Mouse (Mus musculus): ENCODE measurements around the gene Il20rb. TPM values are rescaled to one million over a fixed set of nuclear protein-coding genes. Genes with fewer than 3 reads are reported as not detected.

The Il20rb gene
- total RNA-seq (2021): 1 to 10 TPM; 1.1 to 1.2 TPM
- long read RNA-seq, experiment 1: 0 reads
- long read RNA-seq, experiment 2, partial matches to known transcripts: 0 of 1 reads
- long read RNA-seq, experiment 2, other reads (novel, unspliced or antisense): 1 of 1 reads

GRCm38 (mm10) chr9:100486431-100486830 is at the start of gene Il20rb:
TSS of gene Il20rb (minus strand) at chr9:100486788.
- DNase-seq: no peak

GRCm38 (mm10) chr9:100535618-100536262 is 49.2 kb upstream of the Il20rb start:
- no peak for DNase-seq

GRCm38 (mm10) chr9:100534686-100535085 is 48.1 kb upstream of the Il20rb start:
- no peak for DNase-seq

GRCm38 (mm10) chr9:100532847-100533505 is 46.4 kb upstream of the Il20rb start:
- DNase-seq: no peak

- no peak for DNase-seq
These were observed 44.7 kb upstream of the Il20rb start for GRCm38 (mm10) chr9:100531296-100531695.

GRCm38 (mm10) chr9:100525225-100525624 is 38.6 kb upstream of the Il20rb start:
- no peak for DNase-seq

GRCm38 (mm10) chr9:100522029-100522428 is 35.4 kb upstream of the Il20rb start:
- no peak for DNase-seq

- DNase-seq: peak; percentile 28 to 70
These were observed 34.0 kb upstream of the Il20rb start for GRCm38 (mm10) chr9:100520586-100520985.

GRCm38 (mm10) chr9:100520012-100520411 is 33.4 kb upstream of the Il20rb start:
- no peak for DNase-seq

GRCm38 (mm10) chr9:100507581-100507980 is 21.0 kb upstream of the Il20rb start:
- no peak for DNase-seq

- DNase-seq: peak; percentile 51 to 64
These were observed 20.1 kb upstream of the Il20rb start for GRCm38 (mm10) chr9:100506652-100507051.

GRCm38 (mm10) chr9:100505498-100505897 is 18.9 kb upstream of the Il20rb start:
- no peak for DNase-seq

- DNase-seq: no peak
These were observed 7.1 kb upstream of the Il20rb start for GRCm38 (mm10) chr9:100493611-100494261.

- DNase-seq: no peak
These were observed 4.8 kb upstream of the Il20rb start for GRCm38 (mm10) chr9:100491424-100491823.

GRCm38 (mm10) chr9:100488969-100489368 is 2.4 kb upstream of the Il20rb start:
- DNase-seq: no peak

- DNase-seq: no peak
These were observed 1.6 kb upstream of the Il20rb start for GRCm38 (mm10) chr9:100488056-100488713.

GRCm38 (mm10) chr9:100483318-100483717 is 3.3 kb downstream of the Il20rb start:
- no peak for DNase-seq

- no peak for DNase-seq
These were observed 5.0 kb downstream of the Il20rb start for GRCm38 (mm10) chr9:100481626-100482025.

- DNase-seq: no peak
These were observed 12.5 kb downstream of the Il20rb start for GRCm38 (mm10) chr9:100474056-100474455.

- DNase-seq: no peak
These were observed 13.2 kb downstream of the Il20rb start for GRCm38 (mm10) chr9:100473361-100473760.

- no peak for DNase-seq
These were observed 13.7 kb downstream of the Il20rb start for GRCm38 (mm10) chr9:100472931-100473330.

- no peak for DNase-seq
These were observed 15.0 kb downstream of the Il20rb start for GRCm38 (mm10) chr9:100471605-100471953.
